Mouse (Mus musculus): ENCODE data around the gene Pcgf1. TPM values are rescaled to one million over a fixed set of nuclear protein-coding genes. Genes with fewer than 3 reads are reported as not detected.

Pcgf1 gene
- 16.8 to 24.7 TPM (median 20.9 TPM) in 4 replicates for total RNA-seq (2023; ENCODE audit: inconsistent age)

GRCm38 (mm10) chr6:83077630-83078323, at the start of gene Pcgf1:
Pcgf1 (plus strand) TSS chr6:83077869.

GRCm38 (mm10) chr6:83033249-83034185, 44.2 kb upstream of the Pcgf1 start, which contains the start of the genes Dok1 and Loxl3:
Dok1 (minus strand) TSS chr6:83033471.
Loxl3 (plus strand) TSS chr6:83034173.

GRCm38 (mm10) chr6:83054074-83054851, 23.4 kb upstream of the Pcgf1 start, which contains the start of gene Aup1:
Aup1 (plus strand) TSS chr6:83054521.

GRCm38 (mm10) chr6:83054871-83055431, 22.7 kb upstream of the Pcgf1 start, which contains the start of gene Htra2:
Htra2 (minus strand) TSS chr6:83055273.

GRCm38 (mm10) chr6:83057790-83058189, 19.9 kb upstream of the Pcgf1 start, which contains the start of gene Dqx1:
Dqx1 (plus strand) TSS chr6:83057844.

GRCm38 (mm10) chr6:83070247-83070310, 7.6 kb upstream of the Pcgf1 start, which contains the start of gene Tlx2:
Tlx2 (minus strand) TSS chr6:83070293.

GRCm38 (mm10) chr6:83086121-83087035, 8.7 kb downstream of the Pcgf1 start, which contains the start of gene Lbx2:
Lbx2 (plus strand) TSS chr6:83086367.

GRCm38 (mm10) chr6:83101316-83101687, 23.6 kb downstream of the Pcgf1 start, which contains the start of the genes Ccdc142 and Gm42688:
Ccdc142 (plus strand) TSS chr6:83101601.
Gm42688 (plus strand) TSS chr6:83101617.

GRCm38 (mm10) chr6:83108762-83109668, 31.3 kb downstream of the Pcgf1 start, which contains the start of gene Mrpl53:
Mrpl53 (plus strand) TSS chr6:83109040.

GRCm38 (mm10) chr6:83115011-83115671, 37.5 kb downstream of the Pcgf1 start, which contains the start of gene Mogs:
Mogs (plus strand) TSS chr6:83115496.

GRCm38 (mm10) chr6:83120930-83121862, 43.5 kb downstream of the Pcgf1 start, which contains the start of gene Wbp1:
Wbp1 (minus strand) TSS chr6:83121559.

GRCm38 (mm10) chr6:83125331-83125730, 47.7 kb downstream of the Pcgf1 start, which contains the start of gene Ino80b:
Ino80b (minus strand) TSS chr6:83125431.

Other genes starting within 250 kb of the Pcgf1 start
- gene Sema4f, start 138.1 kb upstream of the Pcgf1 start, total RNA-seq (2023; ENCODE audit: inconsistent age), result 0.24 to 0.64 TPM (median 0.47 TPM) in 4 replicates
- gene M1ap, start 131.0 kb upstream of the Pcgf1 start, total RNA-seq (2023; ENCODE audit: inconsistent age), result 4.1 to 6.3 TPM (median 4.5 TPM) in 4 replicates
- 27.3 to 33.2 TPM (median 32.8 TPM) in 4 replicates for gene Dok1, start 44.4 kb upstream of the Pcgf1 start, total RNA-seq (2023; ENCODE audit: inconsistent age)
- 0.39 to 1.2 TPM (median 0.51 TPM) in 4 replicates for gene Loxl3, start 43.7 kb upstream of the Pcgf1 start, total RNA-seq (2023; ENCODE audit: inconsistent age)
- 361 to 403 TPM (median 382 TPM) in 4 replicates for gene Aup1, start 23.3 kb upstream of the Pcgf1 start, total RNA-seq (2023; ENCODE audit: inconsistent age)
- 50.0 to 64.9 TPM (median 56.3 TPM) in 4 replicates for gene Htra2, start 22.6 kb upstream of the Pcgf1 start, total RNA-seq (2023; ENCODE audit: inconsistent age)
- 9.5 to 12.1 TPM (median 10.8 TPM) in 4 replicates for gene Dqx1, start 20.0 kb upstream of the Pcgf1 start, total RNA-seq (2023; ENCODE audit: inconsistent age)
- gene Tlx2, start 7.6 kb upstream of the Pcgf1 start, total RNA-seq (2023; ENCODE audit: inconsistent age), result not detected in 4 replicates
- not detected in 4 replicates for gene Lbx2, start 8.5 kb downstream of the Pcgf1 start, total RNA-seq (2023; ENCODE audit: inconsistent age)
- gene Ccdc142, start 23.7 kb downstream of the Pcgf1 start, total RNA-seq (2023; ENCODE audit: inconsistent age), result 15.9 to 23.6 TPM (median 20.1 TPM) in 4 replicates
- 12.3 to 14.3 TPM (median 13.3 TPM) in 4 replicates for gene Gm42688, start 23.7 kb downstream of the Pcgf1 start, total RNA-seq (2023; ENCODE audit: inconsistent age)
- 22.1 to 28.8 TPM (median 25.2 TPM) in 4 replicates for gene Mrpl53, start 31.2 kb downstream of the Pcgf1 start, total RNA-seq (2023; ENCODE audit: inconsistent age)
- gene Mogs, start 37.6 kb downstream of the Pcgf1 start, total RNA-seq (2023; ENCODE audit: inconsistent age), result 35.5 to 44.3 TPM (median 37.7 TPM) in 4 replicates
- gene Wbp1, start 43.7 kb downstream of the Pcgf1 start, total RNA-seq (2023; ENCODE audit: inconsistent age), result 40.0 to 48.2 TPM (median 45.4 TPM) in 4 replicates
- 26.3 to 31.9 TPM (median 30.7 TPM) in 4 replicates for gene Ino80b, start 47.6 kb downstream of the Pcgf1 start, total RNA-seq (2023; ENCODE audit: inconsistent age)
- not detected in 4 replicates for gene Rtkn, start 57.6 kb downstream of the Pcgf1 start, total RNA-seq (2023; ENCODE audit: inconsistent age)
- 1.2 to 2.5 TPM (median 1.3 TPM) in 4 replicates for gene Wdr54, start 78.5 kb downstream of the Pcgf1 start, total RNA-seq (2023; ENCODE audit: inconsistent age)
- not detected in 4 replicates for gene 1700003E16Rik, start 78.5 kb downstream of the Pcgf1 start, total RNA-seq (2023; ENCODE audit: inconsistent age)
- gene Dctn1, start 88.1 kb downstream of the Pcgf1 start, total RNA-seq (2023; ENCODE audit: inconsistent age), result 108 to 117 TPM (median 110 TPM) in 4 replicates
- not detected in 4 replicates for gene Slc4a5, start 142.0 kb downstream of the Pcgf1 start, total RNA-seq (2023; ENCODE audit: inconsistent age)
- 14.9 to 17.3 TPM (median 16.1 TPM) in 4 replicates for gene Mthfd2, start 248.0 kb downstream of the Pcgf1 start, total RNA-seq (2023; ENCODE audit: inconsistent age)
- gene Mob1a, start 248.1 kb downstream of the Pcgf1 start, total RNA-seq (2023; ENCODE audit: inconsistent age), result 140 to 161 TPM (median 148 TPM) in 4 replicates